Mouse (Mus musculus): ENCODE measurements around the gene Aasdhppt. TPM values are rescaled to one million over a fixed set of nuclear protein-coding genes. Genes with fewer than 3 reads are reported as not detected.
A peak's percentile ranks its signal among the peaks of the same experiment; 100 is the strongest.

Aasdhppt gene
- polyA plus RNA-seq, 1 experiment = 49.0 TPM

GRCm38 (mm10) chr9:4310706-4311105 lies 1.4 kb upstream of the Aasdhppt start:
- Histone ChIP-seq H3K9ac (ENCODE audit: low read depth, poor library complexity, severe bottlenecking) (peak overlapping the region; percentile 67), H3K4me1 (ENCODE audit: control insufficient read depth, insufficient read depth, low read length) (no peaks in the 10 kb centered on the region)

GRCm38 (mm10) chr9:4308628-4309350 lies 482 bp downstream of the Aasdhppt start:
- no peak for TF ChIP-seq POLR2A (IDR thresholded peaks at IDR 0.05; ENCODE audit: insufficient read depth, low read length)
- no peak for TF ChIP-seq EP300 (IDR thresholded peaks at IDR 0.05; ENCODE audit: insufficient read depth, low read depth, low read length)
- no peak for TF ChIP-seq CTCF (IDR thresholded peaks at IDR 0.05; ENCODE audit: low read depth, low read length)

More at GRCm38 (mm10) chr9:4310706-4311105, 1.4 kb upstream of the Aasdhppt start:
- Histone ChIP-seq H3K27me3 (ENCODE audit: control insufficient read depth, insufficient read depth, low read length, poor library complexity, severe bottlenecking) (no peaks in the 10 kb centered on the region), H3K36me3 (ENCODE audit: control insufficient read depth, insufficient read depth, low read length, poor library complexity, severe bottlenecking) (peaks cover 4% of the 10 kb centered on the region), H3K9me3 (replicated peaks; ENCODE audit: control insufficient read depth, insufficient read depth, low read length, poor library complexity, severe bottlenecking) (no peaks in the 10 kb centered on the region), H3K27ac (ENCODE audit: insufficient read depth, low read length) (no peak overlapping the region), H3K4me3 (ENCODE audit: low read depth, low read length) (no peak overlapping the region)
- TF ChIP-seq EP300 (IDR thresholded peaks at IDR 0.05; ENCODE audit: insufficient read depth, low read depth, low read length) (no peak), POLR2A (IDR thresholded peaks at IDR 0.05; ENCODE audit: insufficient read depth, low read length) (no peak), CTCF (IDR thresholded peaks at IDR 0.05; ENCODE audit: low read depth, low read length) (no peak)

GRCm38 (mm10) chr9:4304867-4305266 lies 4.4 kb downstream of the Aasdhppt start:
- H3K4me1 ChIP-seq (ENCODE audit: control insufficient read depth, insufficient read depth, low read length) = no peaks in the 10 kb centered on the region
- H3K4me3 ChIP-seq (ENCODE audit: low read depth, low read length) = no peak overlapping the region
- no peaks in the 10 kb centered on the region for H3K9me3 ChIP-seq (replicated peaks; ENCODE audit: control insufficient read depth, insufficient read depth, low read length, poor library complexity, severe bottlenecking)
- H3K27me3 ChIP-seq (ENCODE audit: control insufficient read depth, insufficient read depth, low read length, poor library complexity, severe bottlenecking) = no peaks in the 10 kb centered on the region
- TF ChIP-seq POLR2A (IDR thresholded peaks at IDR 0.05; ENCODE audit: insufficient read depth, low read length) (no peak), CTCF (IDR thresholded peaks at IDR 0.05; ENCODE audit: low read depth, low read length) (no peak), EP300 (IDR thresholded peaks at IDR 0.05; ENCODE audit: insufficient read depth, low read depth, low read length) (no peak)
- H3K36me3 ChIP-seq (ENCODE audit: control insufficient read depth, insufficient read depth, low read length, poor library complexity, severe bottlenecking) = peaks cover 21% of the 10 kb centered on the region
- no peak overlapping the region for H3K9ac ChIP-seq (ENCODE audit: low read depth, poor library complexity, severe bottlenecking)
- H3K27ac ChIP-seq (ENCODE audit: insufficient read depth, low read length) = no peak overlapping the region

More at GRCm38 (mm10) chr9:4308628-4309350, 482 bp downstream of the Aasdhppt start:
- Histone ChIP-seq H3K9ac (ENCODE audit: low read depth, poor library complexity, severe bottlenecking) (peak overlapping the region; percentile 37), H3K27ac (ENCODE audit: insufficient read depth, low read length) (peak overlapping the region; percentile 14; the same call in 1 of the 2 replicates), H3K9me3 (replicated peaks; ENCODE audit: control insufficient read depth, insufficient read depth, low read length, poor library complexity, severe bottlenecking) (no peaks in the 10 kb centered on the region), H3K4me3 (ENCODE audit: low read depth, low read length) (peak overlapping the region; percentile 77), H3K36me3 (ENCODE audit: control insufficient read depth, insufficient read depth, low read length, poor library complexity, severe bottlenecking) (peaks cover 6% of the 10 kb centered on the region), H3K4me1 (ENCODE audit: control insufficient read depth, insufficient read depth, low read length) (no peaks in the 10 kb centered on the region), H3K27me3 (ENCODE audit: control insufficient read depth, insufficient read depth, low read length, poor library complexity, severe bottlenecking) (no peaks in the 10 kb centered on the region)

- Histone ChIP-seq H3K4me3 (ENCODE audit: low read depth, low read length) (no peak overlapping the region), H3K9ac (ENCODE audit: low read depth, poor library complexity, severe bottlenecking) (no peak overlapping the region), H3K27ac (ENCODE audit: insufficient read depth, low read length) (no peak overlapping the region), H3K27me3 (ENCODE audit: control insufficient read depth, insufficient read depth, low read length, poor library complexity, severe bottlenecking) (no peaks in the 10 kb centered on the region), H3K4me1 (ENCODE audit: control insufficient read depth, insufficient read depth, low read length) (no peaks in the 10 kb centered on the region), H3K36me3 (ENCODE audit: control insufficient read depth, insufficient read depth, low read length, poor library complexity, severe bottlenecking) (peaks cover 24% of the 10 kb centered on the region), H3K9me3 (replicated peaks; ENCODE audit: control insufficient read depth, insufficient read depth, low read length, poor library complexity, severe bottlenecking) (no peaks in the 10 kb centered on the region)
- TF ChIP-seq POLR2A (IDR thresholded peaks at IDR 0.05; ENCODE audit: insufficient read depth, low read length) (no peak), CTCF (IDR thresholded peaks at IDR 0.05; ENCODE audit: low read depth, low read length) (no peak), EP300 (IDR thresholded peaks at IDR 0.05; ENCODE audit: insufficient read depth, low read depth, low read length) (no peak)
Observed at GRCm38 (mm10) chr9:4300466-4300865, 8.8 kb downstream of the Aasdhppt start.

GRCm38 (mm10) chr9:4283850-4284249 lies 25.4 kb downstream of the Aasdhppt start:
- Histone ChIP-seq H3K27me3 (ENCODE audit: control insufficient read depth, insufficient read depth, low read length, poor library complexity, severe bottlenecking) (no peaks in the 10 kb centered on the region), H3K4me1 (ENCODE audit: control insufficient read depth, insufficient read depth, low read length) (no peaks in the 10 kb centered on the region), H3K4me3 (ENCODE audit: low read depth, low read length) (no peak overlapping the region), H3K27ac (ENCODE audit: insufficient read depth, low read length) (peak overlapping the region; percentile 93), H3K36me3 (ENCODE audit: control insufficient read depth, insufficient read depth, low read length, poor library complexity, severe bottlenecking) (peaks cover 4% of the 10 kb centered on the region), H3K9me3 (replicated peaks; ENCODE audit: control insufficient read depth, insufficient read depth, low read length, poor library complexity, severe bottlenecking) (0 out of 2 replicates have a peak, but pooled peaks cover 3% of the 10 kb centered on the region), H3K9ac (ENCODE audit: low read depth, poor library complexity, severe bottlenecking) (no peak overlapping the region)
- TF ChIP-seq POLR2A (IDR thresholded peaks at IDR 0.05; ENCODE audit: insufficient read depth, low read length) (no peak), EP300 (IDR thresholded peaks at IDR 0.05; ENCODE audit: insufficient read depth, low read depth, low read length) (peak; percentile 87), CTCF (IDR thresholded peaks at IDR 0.05; ENCODE audit: low read depth, low read length) (no peak)

GRCm38 (mm10) chr9:4266881-4267280 lies 42.4 kb downstream of the Aasdhppt start:
- Histone ChIP-seq H3K4me3 (ENCODE audit: low read depth, low read length) (no peak overlapping the region), H3K27me3 (ENCODE audit: control insufficient read depth, insufficient read depth, low read length, poor library complexity, severe bottlenecking) (no peaks in the 10 kb centered on the region), H3K9ac (ENCODE audit: low read depth, poor library complexity, severe bottlenecking) (no peak overlapping the region), H3K36me3 (ENCODE audit: control insufficient read depth, insufficient read depth, low read length, poor library complexity, severe bottlenecking) (no peaks in the 10 kb centered on the region), H3K9me3 (replicated peaks; ENCODE audit: control insufficient read depth, insufficient read depth, low read length, poor library complexity, severe bottlenecking) (no peaks in the 10 kb centered on the region), H3K4me1 (ENCODE audit: control insufficient read depth, insufficient read depth, low read length) (no peaks in the 10 kb centered on the region), H3K27ac (ENCODE audit: insufficient read depth, low read length) (no peak overlapping the region)
- TF ChIP-seq CTCF (IDR thresholded peaks at IDR 0.05; ENCODE audit: low read depth, low read length) (no peak), POLR2A (IDR thresholded peaks at IDR 0.05; ENCODE audit: insufficient read depth, low read length) (no peak), EP300 (IDR thresholded peaks at IDR 0.05; ENCODE audit: insufficient read depth, low read depth, low read length) (no peak)
